Mouse (Mus musculus) kidney, postnatal 14 days (tissue): ENCODE measurements around the gene Foxk1.

Experiments used
- DNase-seq: peaks from one replicate; pipeline ENCODE4 v3.0.0; 2022; ENCODE audit warnings: mixed read lengths

Gene Foxk1

GRCm38 (mm10) chr5:142486654-142487053 is 85.4 kb downstream of the Foxk1 start:
- no peak for DNase-seq

DNA sequence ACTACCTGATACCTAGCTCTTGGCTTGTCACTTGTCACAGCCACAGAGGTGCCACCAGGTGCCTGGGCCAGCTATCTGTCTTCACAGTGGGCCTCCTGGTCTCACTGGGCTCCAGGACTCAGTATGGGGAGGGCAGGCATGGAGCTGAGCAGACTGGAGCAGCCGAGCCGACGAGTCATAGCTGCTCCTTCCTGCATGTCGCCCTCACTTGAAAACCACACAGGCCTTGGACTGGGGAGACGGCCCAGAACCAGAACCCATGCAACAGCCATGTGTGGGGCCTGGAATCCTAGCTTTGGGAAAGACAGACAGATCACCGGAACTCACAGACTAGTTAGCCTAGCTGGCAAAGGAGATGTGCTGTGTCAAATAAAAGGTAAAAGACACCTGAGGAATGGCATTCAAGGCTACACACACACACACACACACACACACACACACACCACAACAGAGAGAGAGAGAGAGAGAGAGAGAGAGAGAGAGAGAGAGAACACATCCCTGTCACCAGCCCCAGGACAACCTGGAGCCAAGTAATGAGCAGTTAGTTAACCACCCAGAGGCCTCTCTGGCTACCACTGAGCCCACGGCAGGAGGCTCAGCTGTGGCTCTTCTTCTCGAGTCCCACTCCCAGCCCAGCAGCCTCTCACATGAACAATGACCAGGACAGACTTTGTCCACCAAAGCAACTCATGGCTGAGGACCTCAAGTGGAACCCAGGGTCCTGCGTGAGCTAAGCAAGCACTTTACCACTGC is 88.8 kb downstream of the Foxk1 start:
- no peak for DNase-seq

GRCm38 (mm10) chr5:142493307-142493706 is 92.0 kb downstream of the Foxk1 start:
- DNase-seq, result no peak

GRCm38 (mm10) chr5:142495321-142496096 is 94.2 kb downstream of the Foxk1 start:
- no peak for DNase-seq

DNA sequence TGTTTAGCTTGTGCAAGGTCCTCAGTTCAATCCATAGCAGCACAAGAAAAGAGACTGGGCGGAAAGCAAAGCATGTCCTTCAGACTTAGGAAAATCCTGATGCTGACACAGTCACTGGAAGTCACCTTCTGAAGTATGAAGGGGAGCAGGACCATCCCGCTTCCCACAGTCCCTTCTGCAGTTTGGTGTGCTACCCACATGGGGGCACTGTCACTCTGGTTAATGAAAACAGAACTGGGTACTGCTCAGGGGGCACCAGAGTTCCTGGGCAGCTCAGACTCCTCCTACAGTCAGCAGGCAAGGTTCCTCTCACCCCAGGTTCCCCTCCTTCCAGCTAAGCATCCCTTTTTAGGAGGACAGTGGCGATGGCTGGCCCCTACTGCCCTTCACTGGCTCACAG is 97.7 kb downstream of the Foxk1 start:
- peak; percentile 36 for DNase-seq

DNA sequence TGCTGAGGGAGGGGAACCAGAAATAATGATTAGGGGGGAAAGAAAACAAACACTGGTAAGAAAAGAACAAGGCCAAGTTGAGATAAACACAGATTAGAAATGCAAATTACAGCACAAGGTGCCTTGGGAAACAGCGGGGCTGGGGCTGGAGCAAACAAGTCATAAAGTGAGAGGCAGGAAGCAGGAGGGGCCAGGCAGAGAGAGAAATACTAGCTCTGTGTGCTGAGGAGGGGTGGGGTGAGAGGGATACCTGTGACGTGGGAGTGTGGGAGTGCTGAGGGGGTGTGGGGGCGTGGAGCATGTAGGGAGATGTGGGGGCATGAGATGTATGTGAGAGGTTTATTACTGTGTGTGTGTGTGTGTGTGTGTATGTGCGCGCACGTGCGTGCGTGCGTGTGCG is 99.6 kb downstream of the Foxk1 start:
- DNase-seq, result no peak

- peak; percentile 88 for DNase-seq
Observed at GRCm38 (mm10) chr5:142502414-142502813, 101.1 kb downstream of the Foxk1 start.

DNA sequence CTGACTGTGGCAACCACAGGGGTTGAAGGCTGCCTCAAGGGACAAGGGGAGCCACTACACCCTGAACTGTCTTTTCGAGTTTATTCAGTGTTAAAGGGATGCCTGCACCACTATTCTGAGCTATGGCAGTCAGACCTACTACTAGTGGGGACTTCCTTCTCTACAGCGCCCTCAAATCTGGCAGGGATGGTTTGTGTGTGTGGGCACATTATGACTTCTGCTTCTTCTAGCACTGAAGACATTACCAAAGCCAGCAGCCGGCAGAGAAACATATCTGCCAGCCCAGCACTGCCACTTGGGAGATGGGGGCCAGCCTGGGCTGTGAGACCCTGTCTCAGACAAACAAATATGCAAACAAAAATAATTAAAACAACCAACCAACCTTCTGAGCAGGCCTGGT is 102.9 kb downstream of the Foxk1 start:
- DNase-seq, result no peak

GRCm38 (mm10) chr5:142505695-142506423 is 104.6 kb downstream of the Foxk1 start:
- DNase-seq, result no peak

GRCm38 (mm10) chr5:142509141-142510060 is 108.1 kb downstream of the Foxk1 start:
- peak; percentile 28 for DNase-seq

GRCm38 (mm10) chr5:142510061-142510414 is 108.7 kb downstream of the Foxk1 start:
- no peak for DNase-seq
